Mouse (Mus musculus) heart, adult 2 months (tissue): ENCODE results near the gene Gm525.

Source experiments
- CTCF ChIP-seq: fragments of 200-600 bp; IDR thresholded peaks from 2 replicates; pipeline ENCODE4 v1.8.1; 2022; ENCODE audit warnings: antibody characterized with exemption, mild to moderate bottlenecking, moderate library complexity
- POLR2A ChIP-seq: fragments of 200-500 bp; IDR thresholded peaks from 2 replicates; pipeline ENCODE4 v1.6.1; 2011; ENCODE audit warnings: mild to moderate bottlenecking, low read depth, low read length, control low read depth; ENCODE audit not compliant: insufficient read depth

GRCm38 (mm10) chr11:89098930-89099329 is 25.3 kb downstream of the Gm525 start:
- TF ChIP-seq POLR2A = no peak
- TF ChIP-seq CTCF = no peak
